Mouse (Mus musculus) testis, adult 2 months (tissue): ENCODE measurements around the gene Zbp1.

ENCODE experiments used
- CTCF ChIP-seq: fragments of 200-500 bp; IDR thresholded peaks from 2 replicates; pipeline ENCODE4 v1.5.1; 2012; ENCODE audit warnings: low read depth, mild to moderate bottlenecking, inconsistent platforms, low read length, moderate library complexity; ENCODE audit not compliant: control insufficient read depth, insufficient read depth, insufficient replicate concordance
- POLR2A ChIP-seq: fragments of 200-500 bp; IDR thresholded peaks from 2 replicates; pipeline ENCODE4 v1.6.1; 2012; ENCODE audit warnings: low read depth, mild to moderate bottlenecking, inconsistent platforms, low read length, moderate library complexity; ENCODE audit not compliant: control insufficient read depth

GRCm38 (mm10) chr2:173204671-173205070 is 14.1 kb downstream of the Zbp1 start:
- TF ChIP-seq CTCF, result no peak
- no peak for TF ChIP-seq POLR2A
